Mouse (Mus musculus) C2C12 (cell line): ENCODE results near the gene Cd70.

ENCODE experiments used
- CEBPB ChIP-seq: IDR thresholded peaks from one replicate; pipeline ENCODE4 v1.6.1; 2011; ENCODE audit warnings: low read depth, mild to moderate bottlenecking, control low read depth, moderate library complexity
- CTCF ChIP-seq: IDR thresholded peaks from one replicate; pipeline ENCODE4 v1.5.1; 2011; ENCODE audit not compliant: control insufficient read depth, insufficient read depth, insufficient read length
- FOSL1 ChIP-seq: IDR thresholded peaks from one replicate; pipeline ENCODE4 v1.8.0; 2011; ENCODE audit warnings: mild to moderate bottlenecking, low read length; ENCODE audit not compliant: poor library complexity, insufficient read depth, severe bottlenecking
- MAX ChIP-seq: IDR thresholded peaks from one replicate; pipeline ENCODE4 v1.6.1; 2011; ENCODE audit warnings: mild to moderate bottlenecking, control low read depth
- MYOD1 ChIP-seq: IDR thresholded peaks from one replicate; pipeline ENCODE4 v1.6.1; 2011; ENCODE audit warnings: low read depth; ENCODE audit not compliant: control insufficient read depth, insufficient read length
- MYOG ChIP-seq: IDR thresholded peaks from one replicate; pipeline ENCODE4 v1.6.1; 2011; ENCODE audit not compliant: control insufficient read depth, insufficient read length; ENCODE audit errors: extremely low read depth
- USF1 ChIP-seq: IDR thresholded peaks from one replicate; pipeline ENCODE4 v1.6.1; 2011; ENCODE audit warnings: low read depth, mild to moderate bottlenecking, control low read depth, moderate library complexity

DNA sequence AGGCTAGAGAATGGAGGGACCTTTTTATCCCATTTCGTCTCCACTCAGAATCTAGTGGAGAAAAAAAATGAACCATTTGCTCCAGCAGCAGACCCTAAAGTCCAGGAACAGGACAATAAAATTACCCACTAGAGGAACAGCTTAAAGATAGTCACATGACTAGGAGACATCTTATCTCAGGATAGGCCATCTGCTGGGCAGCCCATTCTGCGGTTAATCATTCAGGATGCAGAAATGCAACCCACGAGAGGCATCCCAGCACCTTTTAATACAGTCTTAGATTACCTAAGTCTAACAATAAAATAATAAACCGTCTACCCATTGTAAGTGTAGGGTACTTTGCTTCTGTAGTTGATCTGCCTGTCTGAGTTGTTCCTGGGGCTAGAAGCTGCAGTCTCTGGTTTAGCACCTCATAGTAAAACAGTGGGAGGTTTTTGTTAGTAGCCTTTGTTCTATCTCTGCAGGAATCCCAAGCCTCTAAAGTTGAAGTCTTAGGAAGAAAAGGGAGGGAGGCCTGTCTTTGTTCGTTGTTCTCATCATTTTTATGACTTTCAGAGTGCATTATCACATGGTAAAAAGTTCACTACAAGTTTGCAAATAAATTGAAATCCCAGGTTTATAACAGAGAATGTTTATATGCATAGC lies 21.2 kb upstream of the Cd70 start:
- TF ChIP-seq CTCF (no peak), MYOG (no peak), CEBPB (no peak), USF1 (no peak), MAX (no peak), MYOD1 (no peak), FOSL1 (no peak)
